Mouse (Mus musculus) heart, embryonic 12.5 days (tissue): Measurements from ENCODE around the gene Pdzd8. TPM values are rescaled to one million over a fixed set of nuclear protein-coding genes. Genes with fewer than 3 reads are reported as not detected.

Experiments used
- ATAC-seq: fragments of 200-750 bp; cut with Nextera tagmentation; 2 replicates; pipeline ENCODE4 v1.8.0; 2017; ENCODE audit warnings: moderate TSS enrichment, moderate library complexity; ENCODE audit not compliant: insufficient number of reproducible peaks, low FRiP score
- H3K27ac ChIP-seq: fragments of 300-500 bp; sonication (generic); 2 replicates; pipeline ENCODE4 v1.5.1; 2016; ENCODE audit warnings: mild to moderate bottlenecking, moderate library complexity; ENCODE audit not compliant: poor library complexity, severe bottlenecking
- H3K27me3 ChIP-seq: fragments of 300-500 bp; sonication (generic); replicated peaks from 2 replicates; pipeline ENCODE4 v1.6.1; 2016; ENCODE audit warnings: mild to moderate bottlenecking, moderate library complexity
- H3K36me3 ChIP-seq: fragments of 300-500 bp; sonication (generic); 2 replicates; pipeline ENCODE4 v1.6.1; 2016; ENCODE audit warnings: mild to moderate bottlenecking, moderate library complexity
- H3K4me1 ChIP-seq: fragments of 300-500 bp; sonication (generic); replicated peaks from 2 replicates; pipeline ENCODE4 v1.6.1; 2016; ENCODE audit warnings: mild to moderate bottlenecking
- H3K4me2 ChIP-seq: fragments of 300-500 bp; sonication (generic); 2 replicates; pipeline ENCODE4 v1.6.1; 2016; ENCODE audit warnings: mild to moderate bottlenecking, moderate library complexity
- H3K4me3 ChIP-seq: fragments of 300-500 bp; sonication (generic); 2 replicates; pipeline ENCODE4 v1.5.1; 2016; ENCODE audit warnings: mild to moderate bottlenecking
- H3K9ac ChIP-seq: fragments of 300-500 bp; sonication (generic); 2 replicates; pipeline ENCODE4 v1.6.1; 2016; ENCODE audit warnings: mild to moderate bottlenecking, moderate library complexity
- H3K9me3 ChIP-seq: fragments of 300-500 bp; sonication (generic); replicated peaks from 2 replicates; pipeline ENCODE4 v1.6.1; 2016; ENCODE audit warnings: mild to moderate bottlenecking, moderate library complexity
- WGBS: fragments of 180-500 bp; shearing (Covaris S2); methylation state at CpG from one replicate; pipeline ENCODE4 v1.1.7; 2016; 5-methylcytosine and 5-hydroxymethylcytosine counted together
- polyA plus RNA-seq: library from polyadenylated mRNA; unstranded; fragments of >200 nt; fragmentation: Nextera tagmentation; extraction: Ambion mirVana; gene quantifications from 2 replicates; pipeline ENCODE4 v1.2.1, GENCODE M21; 2016

Gene Pdzd8
- polyA plus RNA-seq, 1 experiment from 2014 or later, result 14.1 TPM

DNA sequence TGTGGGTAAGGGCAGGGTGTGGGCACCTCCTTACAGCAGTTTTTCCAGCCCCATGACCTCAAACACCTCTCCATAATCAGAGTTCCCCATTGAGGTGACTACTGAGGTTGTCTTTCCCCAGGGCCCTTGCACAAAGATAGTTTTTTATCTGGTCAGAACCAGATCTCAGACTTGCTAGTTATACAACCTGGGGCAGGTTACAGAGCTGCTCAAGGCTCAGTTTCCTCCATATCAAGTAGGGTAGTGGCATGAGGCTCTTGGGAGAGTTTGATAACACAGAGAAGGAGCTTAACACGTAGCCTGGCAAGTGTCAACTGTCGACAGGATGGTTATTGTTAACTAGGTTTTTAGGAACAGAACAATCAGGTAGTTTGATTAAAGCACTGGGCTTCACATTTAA, 9.3 kb upstream of the Pdzd8 start:
- WGBS, result 8% methylated on average over 2 of the region's 2 CpGs
- H3K4me2 ChIP-seq, result no peak overlapping the region
- no peak overlapping the region for H3K4me3 ChIP-seq
- H3K4me1 ChIP-seq, result peaks cover 24% of the 10 kb centered on the region
- H3K9me3 ChIP-seq, result no peaks in the 10 kb centered on the region
- peaks cover 49% of the 10 kb centered on the region for H3K27me3 ChIP-seq
- H3K9ac ChIP-seq, result no peak overlapping the region
- no peak overlapping the region for H3K27ac ChIP-seq
- no peaks in the 10 kb centered on the region for H3K36me3 ChIP-seq
- no peak for ATAC-seq

DNA sequence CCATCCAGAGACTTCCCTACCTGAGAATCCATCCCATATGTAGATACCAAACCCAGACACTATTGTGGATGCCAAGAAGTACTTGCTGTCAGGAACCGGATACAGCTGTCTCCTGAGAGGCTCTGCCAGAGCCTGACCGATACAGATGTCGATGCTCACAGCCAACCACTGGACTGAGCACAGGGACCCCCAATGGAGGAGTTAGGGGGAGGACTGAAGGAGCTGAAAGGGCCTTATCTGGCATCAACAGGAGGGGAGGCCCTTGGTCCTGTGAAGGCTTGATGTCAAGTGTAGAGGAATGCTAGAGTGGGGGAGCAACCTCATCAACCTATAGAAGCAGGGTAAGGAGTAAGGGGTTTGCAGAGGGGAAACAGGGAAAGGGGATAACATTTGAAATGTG, 7.2 kb upstream of the Pdzd8 start:
- peaks cover 59% of the 10 kb centered on the region for H3K27me3 ChIP-seq
- no peak for ATAC-seq

DNA sequence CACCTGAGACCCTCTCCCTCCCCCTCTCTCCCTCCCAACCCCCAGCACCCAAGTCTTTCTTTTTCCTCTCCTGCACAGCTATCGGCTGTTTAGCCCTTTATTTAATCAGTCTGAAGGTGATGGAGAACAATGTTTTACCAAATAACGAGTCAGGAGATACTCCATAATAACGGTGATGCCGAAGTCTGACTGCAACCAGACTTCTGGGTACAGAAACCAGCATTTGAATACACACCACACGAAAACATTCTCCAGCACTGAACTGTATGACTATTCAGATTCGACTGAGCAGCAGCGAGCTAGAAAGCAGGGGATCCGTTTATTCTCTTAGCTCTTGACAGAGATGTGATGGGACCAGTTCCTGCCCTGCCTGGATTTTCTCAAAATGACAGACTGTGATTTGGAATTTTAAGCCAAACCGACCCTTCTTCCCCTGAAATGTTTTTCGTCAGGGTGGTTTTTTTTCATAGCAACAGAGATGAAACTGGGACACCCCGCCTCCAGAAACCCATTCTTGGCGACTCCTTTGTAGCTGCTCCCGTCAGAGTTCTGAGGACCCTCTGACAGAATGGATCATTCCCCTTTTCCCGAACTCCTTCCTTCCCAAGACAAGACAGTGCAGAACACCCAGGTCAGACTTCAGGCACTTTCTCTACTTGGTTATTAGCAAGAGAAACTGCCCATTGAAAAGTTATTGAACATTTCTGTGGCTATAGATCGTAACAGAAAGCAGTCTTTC, 5.7 kb upstream of the Pdzd8 start:
- H3K9ac ChIP-seq, result no peak overlapping the region
- no peaks in the 10 kb centered on the region for H3K9me3 ChIP-seq
- no peak overlapping the region for H3K4me2 ChIP-seq
- H3K27ac ChIP-seq, result no peak overlapping the region
- peaks cover 16% of the 10 kb centered on the region for H3K4me1 ChIP-seq
- no peak for ATAC-seq
- no peak overlapping the region for H3K4me3 ChIP-seq
- WGBS, result 39% methylated on average over 15 of the region's 15 CpGs
- no peaks in the 10 kb centered on the region for H3K36me3 ChIP-seq
- peaks cover 64% of the 10 kb centered on the region for H3K27me3 ChIP-seq

More for the DNA sequence above, 7.2 kb upstream of the Pdzd8 start:
- H3K4me2 ChIP-seq, result no peak overlapping the region
- H3K9me3 ChIP-seq, result no peaks in the 10 kb centered on the region
- no peak overlapping the region for H3K9ac ChIP-seq
- no peak overlapping the region for H3K4me3 ChIP-seq
- H3K4me1 ChIP-seq, result peaks cover 22% of the 10 kb centered on the region
- H3K36me3 ChIP-seq, result no peaks in the 10 kb centered on the region
- WGBS, result 26% methylated on average over 3 of the region's 3 CpGs
- H3K27ac ChIP-seq, result no peak overlapping the region

DNA sequence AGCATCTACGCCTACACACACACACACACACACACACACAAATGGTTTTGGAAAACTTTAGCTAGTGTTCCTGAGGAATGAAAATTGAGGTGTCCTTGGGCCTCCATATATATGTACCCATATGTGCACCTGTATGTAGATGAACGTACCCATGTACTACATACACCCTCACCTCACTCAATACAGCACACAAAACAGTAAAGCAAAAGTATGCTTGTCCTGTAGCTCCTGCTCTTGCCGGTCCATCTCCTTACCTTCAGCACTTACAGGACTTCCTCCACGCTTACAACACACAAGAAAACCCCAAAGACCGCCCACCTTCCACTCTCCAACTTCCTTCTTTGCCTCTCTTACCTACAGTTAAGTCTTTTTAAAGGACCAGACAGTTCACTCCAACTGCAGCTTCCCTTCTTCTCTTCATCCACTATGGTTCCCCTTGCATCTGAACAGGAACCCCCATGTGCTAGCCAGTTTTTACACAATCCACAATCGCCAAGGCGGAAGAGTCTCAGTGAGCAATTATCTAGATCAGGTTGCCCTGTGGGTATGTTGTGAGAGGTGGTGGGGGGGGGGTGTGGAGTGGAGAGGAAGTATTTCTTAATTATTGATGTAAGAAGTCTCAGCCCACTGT, 4.8 kb upstream of the Pdzd8 start:
- whole genome bisulfite sequencing, result 85% methylated on average over 7 of the region's 7 CpGs
- no peaks in the 10 kb centered on the region for H3K9me3 ChIP-seq
- H3K36me3 ChIP-seq, result no peaks in the 10 kb centered on the region
- no peak overlapping the region for H3K9ac ChIP-seq
- H3K27me3 ChIP-seq, result peaks cover 64% of the 10 kb centered on the region
- H3K27ac ChIP-seq, result no peak overlapping the region
- H3K4me2 ChIP-seq, result no peak overlapping the region
- no peak overlapping the region for H3K4me3 ChIP-seq
- ATAC-seq, result no peak
- peaks cover 16% of the 10 kb centered on the region for H3K4me1 ChIP-seq

DNA sequence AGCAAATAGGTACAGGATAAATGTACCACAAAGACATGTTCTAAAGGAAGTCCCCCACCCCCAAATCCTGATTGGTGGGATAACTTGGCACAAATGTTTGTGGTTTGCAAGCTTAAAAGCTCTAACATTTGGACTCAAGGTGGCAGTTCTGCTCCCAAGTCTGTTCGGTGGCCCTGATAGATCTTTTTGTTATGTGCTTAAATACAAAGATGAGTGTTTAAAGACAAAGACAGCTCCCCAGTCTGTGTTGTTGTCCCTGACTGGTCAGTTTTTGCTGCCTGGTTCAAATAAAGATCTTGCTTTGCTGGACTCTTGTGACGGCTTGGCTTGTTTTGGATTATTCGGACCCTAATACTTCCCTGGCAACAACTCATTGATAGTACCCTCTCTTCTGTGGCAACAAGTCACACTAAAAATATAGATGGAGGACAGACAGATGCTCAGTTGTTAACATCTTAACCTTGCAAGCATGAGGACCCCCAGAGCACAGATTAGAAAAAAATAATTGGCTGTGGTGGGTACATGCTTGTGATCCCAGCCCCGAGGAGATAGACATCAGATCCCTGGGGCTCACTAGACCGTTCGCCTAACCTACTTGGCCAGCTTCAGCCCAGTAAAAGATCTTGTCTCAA, 3.9 kb upstream of the Pdzd8 start:
- WGBS, result 88% methylated on average over 6 of the region's 6 CpGs
- H3K9me3 ChIP-seq, result no peaks in the 10 kb centered on the region
- H3K9ac ChIP-seq, result no peak overlapping the region
- H3K4me1 ChIP-seq, result peaks cover 11% of the 10 kb centered on the region
- H3K4me3 ChIP-seq, result no peak overlapping the region
- no peak overlapping the region for H3K4me2 ChIP-seq
- no peak overlapping the region for H3K27ac ChIP-seq
- H3K36me3 ChIP-seq, result no peaks in the 10 kb centered on the region
- H3K27me3 ChIP-seq, result peaks cover 60% of the 10 kb centered on the region
- ATAC-seq, result no peak

GRCm38 (mm10) chr19:59346325-59346724, 745 bp upstream of the Pdzd8 start:
- Histone ChIP-seq H3K36me3 (no peaks in the 10 kb centered on the region), H3K4me2 (peak overlapping the region; percentile 95), H3K9ac (peak overlapping the region; percentile 99), H3K4me1 (peaks cover 10% of the 10 kb centered on the region), H3K4me3 (peak overlapping the region; percentile 93), H3K27ac (peak overlapping the region; percentile 92), H3K9me3 (no peaks in the 10 kb centered on the region), H3K27me3 (peaks cover 35% of the 10 kb centered on the region)
- ATAC-seq, result peak; percentile 5; the same call in 1 of the 2 replicates
- WGBS, result 3% methylated on average over 11 of the region's 11 CpGs

- peak overlapping the region; percentile 92 for H3K27ac ChIP-seq
- no peaks in the 10 kb centered on the region for H3K9me3 ChIP-seq
- peaks cover 10% of the 10 kb centered on the region for H3K4me1 ChIP-seq
- H3K9ac ChIP-seq, result peak overlapping the region; percentile 99
- peak overlapping the region; percentile 95 for H3K4me2 ChIP-seq
- ATAC-seq, result peak; percentile 49
- no peaks in the 10 kb centered on the region for H3K36me3 ChIP-seq
- H3K4me3 ChIP-seq, result peak overlapping the region; percentile 93
- WGBS, result under 1% methylated on average over 69 of the region's 70 CpGs
- H3K27me3 ChIP-seq, result peaks cover 24% of the 10 kb centered on the region
These were observed 411 bp downstream of the Pdzd8 start for GRCm38 (mm10) chr19:59345081-59345657.

- H3K4me2 ChIP-seq, result peak overlapping the region; percentile 95
- peak overlapping the region; percentile 99 for H3K9ac ChIP-seq
- H3K36me3 ChIP-seq, result no peaks in the 10 kb centered on the region
- under 1% methylated on average over 14 of the region's 14 CpGs for WGBS
- no peak for ATAC-seq
- peaks cover 17% of the 10 kb centered on the region; the same call in 1 of the 2 replicates for H3K27me3 ChIP-seq
- peak overlapping the region; percentile 93 for H3K4me3 ChIP-seq
- peaks cover 10% of the 10 kb centered on the region for H3K4me1 ChIP-seq
- peak overlapping the region; percentile 92; the same call in 1 of the 2 replicates for H3K27ac ChIP-seq
- no peaks in the 10 kb centered on the region for H3K9me3 ChIP-seq
These were observed 1.3 kb downstream of the Pdzd8 start for GRCm38 (mm10) chr19:59344304-59344711.

DNA sequence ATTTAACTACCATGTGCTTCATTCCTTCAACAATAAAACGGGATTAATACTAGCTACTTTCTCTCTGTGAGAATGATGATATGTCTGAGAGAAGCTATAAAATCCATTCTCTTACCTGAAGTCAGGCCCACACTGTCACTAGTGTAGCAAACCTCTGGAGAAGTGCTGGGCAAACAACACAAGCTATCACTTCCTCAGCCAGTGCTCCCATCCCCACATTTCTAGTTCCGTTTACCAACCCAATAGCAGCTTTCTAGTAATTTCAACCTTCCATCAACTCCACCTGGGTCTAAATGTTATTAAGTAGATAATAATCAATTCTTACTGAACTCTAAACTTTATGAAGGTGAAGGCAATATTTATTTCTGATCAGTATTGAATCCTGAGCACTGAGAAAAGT, 2.6 kb downstream of the Pdzd8 start:
- Histone ChIP-seq H3K9ac (no peak overlapping the region), H3K4me2 (peak overlapping the region; percentile 67), H3K9me3 (no peaks in the 10 kb centered on the region), H3K27ac (no peak overlapping the region), H3K4me1 (peaks cover 12% of the 10 kb centered on the region), H3K4me3 (peak overlapping the region; percentile 93), H3K36me3 (no peaks in the 10 kb centered on the region), H3K27me3 (peaks cover 6% of the 10 kb centered on the region; the same call in 1 of the 2 replicates)
- ATAC-seq, result no peak
- WGBS, result 46% methylated on average over 2 of the region's 2 CpGs

GRCm38 (mm10) chr19:59339908-59340307, 5.7 kb downstream of the Pdzd8 start:
- no peak for ATAC-seq
- 81% methylated on average over 3 of the region's 3 CpGs for WGBS

More at GRCm38 (mm10) chr19:59339908-59340307, 5.7 kb downstream of the Pdzd8 start:
- no peak overlapping the region for H3K4me3 ChIP-seq
- no peaks in the 10 kb centered on the region for H3K27me3 ChIP-seq
- H3K4me1 ChIP-seq, result peaks cover 10% of the 10 kb centered on the region
- no peak overlapping the region for H3K4me2 ChIP-seq
- no peak overlapping the region for H3K9ac ChIP-seq
- no peak overlapping the region for H3K27ac ChIP-seq
- H3K9me3 ChIP-seq, result no peaks in the 10 kb centered on the region
- H3K36me3 ChIP-seq, result no peaks in the 10 kb centered on the region
